ENCODE assay signal across 12 mouse cellular contexts in genomic region chr14:103488659-103489058, GRCm38 (mm10). TPM values are rescaled to one million over a fixed set of nuclear protein-coding genes. Genes with fewer than 3 reads are reported as not detected.
DNase-seq lines count a peak whose midpoint lies in the region; ATAC-seq and TF ChIP-seq lines count a peak whose summit lies in the region.
"Had no signal": no experiment of that assay in that cellular context is flagged by ENCODE, and none has a peak within 500 bp of the region (broad histone marks: within the 10 kb centered on the region; RNA-seq: fewer than 3 reads in every experiment).

No protein-coding gene starts in this region.

- H3K36me3 ChIP-seq in intestine, postnatal 0 days (ENCODE audit: control insufficient read depth, insufficient read depth): no peaks in the 10 kb centered on the region
- H3K36me3 ChIP-seq in intestine, embryonic 16.5 days (ENCODE audit: control insufficient read depth, insufficient read depth, low read length): no peaks in the 10 kb centered on the region
- H3K36me3 ChIP-seq: neural tube, embryonic 13.5 days had no signal

- no peaks in the 10 kb centered on the region for H3K4me1 ChIP-seq in intestine, postnatal 0 days (replicated peaks; ENCODE audit: control insufficient read depth, insufficient read depth, low read length)
- H3K4me1 ChIP-seq in intestine, embryonic 16.5 days (ENCODE audit: control insufficient read depth, insufficient read depth, low read length): no peaks in the 10 kb centered on the region
- H3K4me1 ChIP-seq: neural tube, embryonic 13.5 days had no signal

- H3K27ac ChIP-seq in intestine, postnatal 0 days (ENCODE audit: low read depth, low read length): no peak overlapping the region
- no peak overlapping the region for H3K27ac ChIP-seq in intestine, embryonic 16.5 days (ENCODE audit: low read length)
- H3K27ac ChIP-seq: neural tube, embryonic 13.5 days had no signal

- 62% methylated on average over 3 of the region's 3 CpGs for WGBS in intestine, postnatal 0 days
- 61% methylated on average over 3 of the region's 3 CpGs for WGBS in intestine, embryonic 16.5 days

- ATAC-seq in intestine, postnatal 0 days: no peak
- no peak for ATAC-seq in intestine, embryonic 16.5 days
- ATAC-seq in hematopoietic stem cell, adult 5-6 weeks (replicated peaks in 1 of 2; ENCODE audit: insufficient read depth in 1 of 2, low FRiP score in 2 of 2, low TSS enrichment in 1 of 2, low read depth in 1 of 2, poor library complexity in 2 of 2, severe bottlenecking in 2 of 2): peak; percentile 59 to 65; a peak in 3 of 4 replicates

- H3K9me3 ChIP-seq in intestine, postnatal 0 days (ENCODE audit: control insufficient read depth): no peaks in the 10 kb centered on the region
- no peaks in the 10 kb centered on the region for H3K9me3 ChIP-seq in intestine, embryonic 16.5 days (ENCODE audit: control insufficient read depth, low read length)

- H3K4me2 ChIP-seq in intestine, postnatal 0 days (replicated peaks; ENCODE audit: low read depth): no peak overlapping the region
- no peak overlapping the region for H3K4me2 ChIP-seq in intestine, embryonic 16.5 days (ENCODE audit: low read depth, low read length)
- H3K4me2 ChIP-seq: neural tube, embryonic 13.5 days had no signal

- TF ChIP-seq CTCF in intestine, postnatal 0 days (IDR thresholded peaks at IDR 0.05; ENCODE audit: low read depth): peak; percentile 44

- DNase-seq in 3T3-L1 (ENCODE audit: low read depth, low spot score) (peak; percentile 32), A20 (ENCODE audit: low read depth, low spot score) (peak; percentile 57)
- DNase-seq in adrenal gland, postnatal 36 days: no peak
- DNase-seq in cerebellum, postnatal 14 days: no peak
- DNase-seq: heart, postnatal 14 days; kidney, postnatal 4 days; left cerebral cortex, postnatal 4 days; thymus, adult 2 months had no signal

- no peak overlapping the region for H3K4me3 ChIP-seq in intestine, postnatal 0 days (ENCODE audit: low read depth, low read length)
- H3K4me3 ChIP-seq in intestine, embryonic 16.5 days (ENCODE audit: low read length): no peak overlapping the region
- H3K4me3 ChIP-seq: neural tube, embryonic 13.5 days had no signal

- no peak overlapping the region for H3K9ac ChIP-seq in intestine, postnatal 0 days (ENCODE audit: low read depth, low read length)
- H3K9ac ChIP-seq in intestine, embryonic 16.5 days (ENCODE audit: low read depth, low read length): no peak overlapping the region
- H3K9ac ChIP-seq: neural tube, embryonic 13.5 days had no signal

- H3K27me3 ChIP-seq in intestine, postnatal 0 days (replicated peaks; ENCODE audit: control insufficient read depth, insufficient read depth, low read length): no peaks in the 10 kb centered on the region
- no peaks in the 10 kb centered on the region for H3K27me3 ChIP-seq in intestine, embryonic 16.5 days (replicated peaks; ENCODE audit: control insufficient read depth, insufficient read depth, low read length)
- H3K27me3 ChIP-seq: neural tube, embryonic 13.5 days had no signal

RNA-seq across cellular contexts. Expression of gene Scel, which starts 24.5 kb away (rescaled TPM):
- 0.48 and 0.59 TPM in 2 replicates for polyA plus RNA-seq in intestine, postnatal 0 days (2015; fragmentation: Nextera tagmentation; extraction: Ambion mirVana)
- 1.2 and 1.3 TPM in 2 replicates for polyA plus RNA-seq in intestine, embryonic 16.5 days (2015; fragmentation: Nextera tagmentation; extraction: Ambion mirVana)
- total RNA-seq in hematopoietic stem cell, adult 5-6 weeks (2017): not detected in 2 replicates
- under 1 TPM; 0.26 TPM for total RNA-seq in adrenal gland, postnatal 36 days (2021)

Comparison
In these comparisons a context has a peak if more than half of its experiments do, and no peak if none do; other contexts are left out.
1. ATAC-seq: peak in hematopoietic stem cell, adult 5-6 weeks (2 of 2); none in intestine, postnatal 0 days (single experiment) and intestine, embryonic 16.5 days (single experiment).
2. DNase-seq: peak in 3T3-L1 (single experiment) and A20 (single experiment); none in adrenal gland, postnatal 36 days (0 of 2) and cerebellum, postnatal 14 days (0 of 2).